Mouse (Mus musculus) gastrocnemius, postnatal 25 days (tissue): Measurements from ENCODE around the gene Snd1. TPM values are rescaled to one million over a fixed set of nuclear protein-coding genes. Genes with fewer than 3 reads are reported as not detected.

Experiments used
- DNase-seq: peaks from one replicate; pipeline ENCODE4 v3.0.0; 2022
- total RNA-seq, 2 experiments: library from RNA; stranded (reverse); gene quantifications; 1 replicate in 1 of 2; 2 replicates in 1 of 2; pipeline ENCODE4 v1.2.3; 2021

Snd1 gene
- total RNA-seq, 2 experiments from 2014 or later = 35.4 to 40.7 TPM

DNA sequence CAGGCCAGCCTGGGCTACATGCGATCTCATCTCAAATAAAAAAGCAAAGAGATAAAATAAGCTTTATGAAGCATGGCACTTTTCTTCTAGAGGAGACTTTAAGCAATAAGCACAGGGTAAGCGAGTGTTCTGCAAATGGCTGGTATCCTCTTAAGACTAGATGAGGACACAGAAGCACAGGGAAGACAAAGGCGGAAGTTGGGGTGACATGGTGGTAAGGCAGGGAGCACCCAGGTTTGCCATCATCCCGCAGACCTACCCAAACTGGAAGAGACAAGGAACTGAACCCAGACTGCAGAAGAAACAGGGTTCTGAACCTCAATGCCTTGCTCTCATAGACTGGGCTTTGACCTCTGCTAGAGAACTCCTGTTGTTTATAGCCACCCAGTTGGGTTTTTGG lies 119.8 kb downstream of the Snd1 start:
- DNase-seq = no peak

DNA sequence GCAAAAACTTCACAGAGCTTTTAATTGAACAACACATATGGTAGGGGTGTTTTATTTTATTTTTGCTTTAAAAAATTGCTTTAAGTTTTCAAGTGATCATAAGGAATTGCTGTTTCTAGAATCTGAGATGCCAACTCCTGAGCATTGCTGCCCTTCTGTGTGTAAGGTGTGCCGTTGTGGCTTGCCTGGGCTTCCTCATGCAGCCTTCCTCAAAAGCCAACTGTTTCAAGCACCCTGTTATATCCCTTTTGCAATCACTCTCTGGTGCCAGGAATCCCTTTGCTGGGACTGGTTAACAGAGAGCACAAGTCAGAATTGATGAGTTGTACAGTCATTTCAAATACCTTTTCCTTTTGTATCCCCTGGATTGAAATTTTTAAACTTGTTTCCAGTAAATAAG lies 120.3 kb downstream of the Snd1 start:
- no peak for DNase-seq

DNA sequence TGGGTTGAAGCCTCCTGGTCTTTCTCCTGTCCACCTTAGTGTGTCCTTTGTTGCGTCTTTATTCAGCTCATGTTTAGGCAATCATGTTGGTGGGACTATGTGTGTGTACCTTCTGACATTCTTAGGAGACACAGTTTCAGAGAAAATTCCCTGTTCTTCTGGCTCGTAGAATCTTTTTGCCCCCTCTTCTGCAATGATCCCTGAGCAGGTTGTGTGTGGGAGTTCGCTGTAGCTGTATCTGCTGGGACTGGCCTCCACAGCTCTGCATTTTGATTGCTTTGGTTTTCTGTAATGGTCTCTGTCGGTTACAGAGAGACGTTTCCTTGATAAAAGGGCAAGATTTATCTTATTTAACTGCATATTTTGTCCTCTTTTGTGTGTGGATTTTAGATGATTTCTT lies 122.3 kb downstream of the Snd1 start:
- DNase-seq = no peak

DNA sequence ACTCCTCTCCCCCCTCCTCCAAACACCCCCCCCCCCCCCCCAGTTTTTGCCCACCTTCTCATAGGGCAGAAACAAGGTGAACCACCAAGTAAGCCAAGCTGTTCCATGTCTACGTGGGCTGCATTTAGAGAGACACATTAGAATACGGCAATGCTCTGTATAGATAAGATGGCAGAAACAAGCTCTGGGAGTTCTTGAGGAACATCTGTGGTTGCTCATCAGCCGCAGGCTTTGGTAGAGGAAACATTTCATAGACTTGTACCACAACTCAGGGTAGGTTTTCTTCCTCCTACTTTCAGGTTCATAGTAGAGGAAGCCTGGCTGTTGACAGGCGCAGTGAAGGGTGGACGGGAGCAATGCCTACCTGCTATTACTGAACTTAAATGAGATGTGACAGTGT lies 124.2 kb downstream of the Snd1 start:
- no peak for DNase-seq

DNA sequence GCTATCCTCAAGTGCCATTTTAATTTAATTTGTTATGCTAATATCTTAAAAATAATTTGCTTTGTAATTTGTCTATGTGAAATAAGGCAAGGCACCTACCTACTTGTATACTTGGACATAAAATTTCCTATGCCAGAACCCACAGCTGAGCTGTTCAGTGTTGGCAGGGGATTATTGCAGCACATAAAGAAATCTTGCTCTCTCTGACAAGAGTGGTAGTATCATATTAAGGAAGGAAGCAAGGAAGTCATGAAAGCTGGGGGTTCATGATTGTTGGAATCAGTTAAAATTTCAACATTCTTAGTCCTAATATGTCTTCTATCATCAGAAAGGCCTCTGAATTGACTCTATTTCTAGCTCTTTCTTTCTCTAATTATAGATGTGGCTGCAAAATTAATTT lies 125.5 kb downstream of the Snd1 start:
- DNase-seq = no peak

DNA sequence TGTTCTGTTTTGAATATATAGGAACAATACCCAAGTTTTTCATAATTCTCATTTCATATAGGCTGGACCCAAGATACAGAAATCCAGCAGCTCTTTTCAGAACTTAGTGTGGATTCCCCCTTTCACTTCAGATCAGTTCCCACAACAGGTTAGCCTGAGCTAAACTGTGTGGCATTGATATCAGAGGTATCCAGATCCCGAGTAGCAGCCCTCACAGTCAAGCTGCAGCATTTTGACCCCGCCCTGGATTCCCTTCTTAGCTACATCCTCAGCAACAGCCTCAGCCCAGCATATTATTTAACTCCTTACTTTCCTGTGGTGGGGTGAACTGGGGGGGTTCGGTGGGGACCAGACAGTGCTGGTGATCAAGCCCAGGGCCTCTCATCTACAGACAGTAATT lies 128.5 kb downstream of the Snd1 start:
- no peak for DNase-seq

DNA sequence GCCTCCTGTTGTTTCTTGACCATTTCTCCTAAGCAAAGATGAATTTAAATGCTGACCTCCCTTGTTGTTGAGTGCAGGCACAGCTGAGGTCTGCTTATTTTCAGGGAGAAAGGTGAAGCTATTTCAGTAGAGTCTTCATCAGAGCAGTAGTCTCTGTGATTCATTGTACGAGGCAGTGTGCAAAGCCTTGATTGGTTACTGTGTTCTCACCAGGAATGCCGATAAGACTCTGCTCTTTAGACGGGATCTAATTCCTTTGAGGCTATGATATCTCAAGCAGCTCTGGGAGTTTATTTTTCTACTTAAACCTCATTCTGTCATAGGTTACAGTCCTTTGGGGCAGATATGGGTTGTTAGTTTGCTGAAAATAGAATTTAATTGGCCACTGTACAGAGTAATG lies 128.9 kb downstream of the Snd1 start:
- DNase-seq = no peak

DNA sequence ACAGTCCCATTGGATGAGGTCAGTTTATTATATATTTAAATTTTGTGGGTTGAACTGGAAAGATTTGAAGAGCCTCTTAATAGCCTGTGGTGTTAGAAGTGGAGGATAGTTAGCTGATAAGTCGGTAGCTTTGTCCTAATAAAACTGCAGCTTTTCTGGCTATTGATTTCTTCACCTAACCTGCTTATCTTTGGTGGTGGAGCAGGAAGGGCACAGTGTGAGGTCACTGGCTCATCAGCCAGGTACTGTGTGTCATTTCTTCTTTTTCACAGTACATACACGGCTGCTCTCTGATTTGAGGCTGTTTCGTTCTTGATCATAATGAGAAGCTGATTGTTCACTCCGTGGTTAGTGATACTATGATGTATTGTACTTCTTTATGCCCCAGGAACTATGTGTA lies 134.4 kb downstream of the Snd1 start:
- no peak for DNase-seq

DNA sequence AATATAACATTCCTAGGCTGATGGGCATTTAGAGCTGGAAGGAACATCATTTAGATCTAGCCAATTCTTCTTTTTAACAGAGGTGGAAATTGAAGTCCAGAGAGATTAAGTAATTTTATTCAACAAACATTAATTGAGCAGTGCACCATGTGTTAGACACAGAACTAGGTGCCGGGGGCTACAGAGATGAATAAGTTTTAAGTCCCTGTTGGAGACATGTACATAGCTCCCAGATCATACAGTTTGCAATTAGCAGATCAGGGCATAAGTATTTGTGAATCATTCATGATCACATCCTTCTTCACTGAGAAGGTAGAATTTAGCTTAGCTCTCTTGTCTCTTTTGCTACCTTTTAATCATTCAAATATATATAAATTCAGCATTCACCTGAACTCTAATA lies 135.2 kb downstream of the Snd1 start:
- no peak for DNase-seq

DNA sequence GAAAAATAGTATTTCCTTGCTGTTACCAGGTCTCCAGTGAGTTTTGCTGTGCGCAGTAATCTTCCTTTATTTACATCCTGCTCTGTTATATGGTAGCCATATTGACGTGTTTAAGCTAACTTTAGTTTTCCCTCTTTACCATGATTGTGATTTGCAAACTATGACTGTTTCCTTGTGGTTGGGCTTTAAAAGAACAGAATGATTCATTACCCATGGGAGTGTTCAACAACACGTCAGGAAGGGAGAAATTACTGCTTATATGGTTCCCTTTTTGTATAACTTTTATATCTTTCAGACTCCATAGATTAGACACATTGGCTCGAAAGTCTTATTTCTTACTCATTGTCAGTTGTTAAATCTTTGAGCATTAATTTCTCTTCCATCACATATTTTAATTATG lies 138.5 kb downstream of the Snd1 start:
- DNase-seq = no peak

DNA sequence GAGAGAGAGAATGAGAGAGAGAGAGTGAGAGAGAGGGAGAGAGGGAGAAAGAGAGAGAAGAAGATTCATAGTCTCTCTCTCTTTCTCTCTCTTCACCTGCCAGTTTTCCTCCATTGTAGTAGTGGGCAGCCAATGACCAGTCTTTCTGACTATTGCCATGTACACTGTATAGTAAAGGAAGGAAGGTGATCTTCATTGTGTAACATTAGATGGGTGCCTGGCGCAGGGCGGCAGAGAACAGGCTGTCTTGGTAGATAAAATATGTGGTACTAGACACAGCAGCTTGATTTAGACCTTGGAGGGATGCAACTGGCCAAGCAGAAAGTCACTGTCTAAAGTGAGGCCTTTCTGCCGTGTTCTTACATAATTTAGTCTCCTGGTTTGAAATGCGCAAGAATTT lies 139.9 kb downstream of the Snd1 start:
- DNase-seq = no peak

DNA sequence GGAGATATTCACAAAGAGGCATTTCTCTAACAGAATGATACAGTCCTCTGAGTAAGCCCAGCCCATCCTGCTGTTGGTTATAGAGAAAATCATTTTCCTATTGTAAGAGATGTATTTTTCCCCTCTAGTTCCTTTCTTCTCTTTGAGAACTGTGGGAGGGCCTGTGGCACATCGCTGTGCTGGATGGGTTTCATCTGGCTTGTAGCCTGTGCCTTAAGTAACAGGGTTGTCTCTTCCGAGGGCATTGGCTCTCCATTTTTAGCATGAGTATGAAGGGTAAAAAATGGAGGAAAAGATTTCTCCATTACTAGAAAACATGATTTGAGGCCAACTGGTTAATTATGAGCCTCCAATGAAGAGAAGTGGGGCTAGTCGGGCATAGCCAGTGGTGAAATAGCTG lies 140.5 kb downstream of the Snd1 start:
- no peak for DNase-seq

DNA sequence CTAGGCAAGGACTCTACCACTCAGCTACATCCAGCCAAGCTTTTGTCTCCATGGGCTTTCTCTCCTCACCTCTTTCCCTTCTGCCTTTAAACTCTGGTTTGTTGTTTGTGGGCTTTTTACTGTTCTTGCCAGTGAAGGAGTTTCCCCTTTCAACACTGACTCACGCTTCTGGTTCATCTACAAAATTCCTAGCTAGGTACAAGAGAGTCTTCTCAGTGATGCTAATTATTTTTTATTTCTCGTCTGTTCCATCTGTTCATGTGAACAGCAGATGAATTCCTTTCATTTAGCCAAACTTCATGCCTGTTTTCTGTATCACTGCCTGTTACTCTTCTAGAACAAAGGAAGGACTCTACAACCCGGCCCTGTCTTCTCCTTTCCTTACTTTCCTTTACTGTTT lies 141.0 kb downstream of the Snd1 start:
- no peak for DNase-seq

DNA sequence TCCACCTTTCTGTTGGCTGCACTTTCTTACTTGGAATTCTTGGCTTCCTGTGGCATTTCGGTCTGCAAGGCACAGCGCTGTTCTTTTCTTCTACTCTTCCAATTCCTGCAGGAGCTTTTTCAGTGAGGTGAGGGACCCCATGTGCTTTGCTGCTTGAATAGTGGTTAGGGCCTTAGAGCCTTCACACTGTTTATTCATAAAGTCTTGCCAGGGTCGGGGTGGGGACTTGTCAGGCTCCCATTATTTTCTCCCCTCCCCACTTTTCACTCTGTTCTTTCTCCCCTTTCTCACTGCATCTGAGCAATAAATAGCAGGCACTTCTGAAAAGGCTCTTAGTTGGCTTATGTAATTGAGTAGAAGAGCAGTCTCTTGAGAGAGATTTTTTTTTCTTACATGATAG lies 143.4 kb downstream of the Snd1 start:
- no peak for DNase-seq

DNA sequence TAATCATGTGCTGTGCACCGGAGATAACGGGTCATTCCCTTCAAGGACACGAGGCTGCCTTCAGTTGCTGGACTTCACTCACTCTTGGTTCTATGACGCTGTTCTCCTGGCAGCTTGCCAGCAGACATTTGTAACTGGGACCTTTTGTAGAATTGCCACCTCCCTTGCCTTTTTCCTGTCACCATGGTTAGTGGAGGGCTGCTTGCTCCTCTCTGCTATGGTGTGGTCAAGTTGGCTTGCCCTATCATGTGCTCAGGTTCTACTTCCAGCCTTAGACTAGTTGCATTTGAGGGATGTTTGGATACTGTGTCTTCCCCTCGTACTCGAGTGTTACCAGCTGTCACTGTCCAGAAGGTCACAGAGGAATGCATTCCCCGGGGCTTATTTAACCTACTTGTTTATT lies 143.8 kb downstream of the Snd1 start:
- peak; percentile 23 for DNase-seq

DNA sequence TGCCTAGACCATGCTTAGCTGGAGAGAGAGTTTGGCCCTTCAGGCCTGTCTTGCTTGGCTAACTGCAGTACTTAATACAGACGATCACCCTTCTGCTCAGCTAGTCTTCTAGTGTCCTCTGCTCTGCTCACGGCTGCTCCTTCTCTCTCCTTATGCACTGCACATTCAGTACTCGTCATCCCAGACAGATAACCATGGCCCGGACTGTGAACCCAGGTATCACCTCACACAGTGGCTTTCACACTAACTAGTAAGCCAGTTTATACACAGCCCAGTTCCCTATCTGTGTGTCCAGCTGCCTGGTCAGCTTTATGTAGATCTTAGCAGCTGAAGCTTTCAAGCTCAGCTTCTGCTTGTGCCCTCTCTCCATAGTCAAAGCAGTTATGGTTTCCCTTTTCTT lies 146.5 kb downstream of the Snd1 start:
- no peak for DNase-seq

DNA sequence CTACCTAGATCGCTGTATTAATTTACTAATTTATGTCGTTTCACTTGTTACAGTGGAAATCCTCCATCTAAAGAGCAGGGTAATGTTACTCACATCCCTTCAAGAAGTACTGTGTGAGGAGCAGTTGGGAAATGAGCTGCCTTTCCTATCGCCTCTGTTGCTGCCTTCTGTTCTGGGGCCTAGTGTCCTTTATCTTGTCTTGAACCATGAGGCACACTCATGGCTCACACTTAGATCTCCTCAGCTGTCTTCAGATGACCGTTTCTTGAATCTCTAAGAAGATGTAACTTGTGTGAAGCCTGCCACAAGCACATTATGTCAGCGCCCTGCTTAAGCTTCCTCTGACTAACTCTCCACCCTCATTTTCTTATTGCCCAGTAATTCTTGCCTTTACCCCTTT lies 147.0 kb downstream of the Snd1 start:
- no peak for DNase-seq

DNA sequence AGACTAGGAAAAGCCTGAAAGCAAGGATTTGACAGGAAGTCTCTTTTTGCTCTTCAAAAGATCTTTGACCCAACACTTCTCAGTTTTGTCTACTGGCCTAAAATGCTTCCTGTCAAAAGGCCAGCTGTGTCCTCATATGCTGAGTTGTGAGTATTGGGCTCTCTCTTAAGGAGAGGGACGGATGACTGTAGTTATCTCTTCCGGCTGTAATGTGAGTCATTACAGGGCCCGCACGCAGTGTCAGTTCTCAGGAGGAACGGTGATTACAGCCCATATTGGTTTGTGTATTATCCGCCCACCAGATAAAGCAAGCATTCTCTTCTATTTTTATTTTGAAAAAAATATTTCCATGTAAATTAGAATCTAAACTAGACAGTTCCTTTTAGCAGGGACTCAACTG lies 147.6 kb downstream of the Snd1 start:
- peak; percentile 12 for DNase-seq

DNA sequence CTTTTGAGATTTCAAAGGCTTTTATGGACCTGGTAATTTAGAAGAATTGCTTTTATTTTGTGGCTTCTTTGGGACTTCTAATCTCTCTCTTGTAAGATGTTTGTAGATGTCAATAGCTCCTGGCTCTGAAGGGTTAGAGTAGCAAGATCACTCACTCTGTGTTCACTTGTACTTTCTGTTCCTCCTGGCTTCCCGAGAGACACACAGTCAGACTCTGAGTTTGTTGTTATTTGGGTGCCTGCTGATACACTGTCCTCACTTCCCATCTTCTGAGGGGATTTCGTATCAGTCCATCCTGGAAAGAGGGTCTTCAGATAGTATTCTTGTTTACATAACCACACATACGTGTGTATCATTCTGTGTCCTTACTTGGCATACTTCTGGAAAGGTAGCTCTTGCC lies 148.0 kb downstream of the Snd1 start:
- DNase-seq = no peak

DNA sequence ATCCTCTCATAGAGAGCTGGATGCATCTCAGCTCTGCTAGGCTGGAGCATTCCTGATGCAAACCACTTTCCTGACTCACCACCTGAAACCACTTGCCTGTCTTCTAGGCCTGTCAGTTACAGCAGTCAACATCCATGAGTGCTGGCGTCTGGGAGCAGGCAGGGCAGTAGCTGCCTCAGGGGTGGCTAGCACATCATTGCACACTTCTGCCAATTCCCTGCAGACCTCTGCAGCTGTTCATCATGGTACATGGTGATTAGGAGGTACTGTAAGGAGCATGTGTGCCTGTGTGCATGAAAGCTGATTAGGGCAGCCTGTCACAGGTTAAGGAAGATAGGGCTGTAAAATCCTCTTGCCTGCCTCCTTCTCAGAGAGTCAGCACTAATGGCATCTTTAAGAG lies 153.5 kb downstream of the Snd1 start:
- no peak for DNase-seq

DNA sequence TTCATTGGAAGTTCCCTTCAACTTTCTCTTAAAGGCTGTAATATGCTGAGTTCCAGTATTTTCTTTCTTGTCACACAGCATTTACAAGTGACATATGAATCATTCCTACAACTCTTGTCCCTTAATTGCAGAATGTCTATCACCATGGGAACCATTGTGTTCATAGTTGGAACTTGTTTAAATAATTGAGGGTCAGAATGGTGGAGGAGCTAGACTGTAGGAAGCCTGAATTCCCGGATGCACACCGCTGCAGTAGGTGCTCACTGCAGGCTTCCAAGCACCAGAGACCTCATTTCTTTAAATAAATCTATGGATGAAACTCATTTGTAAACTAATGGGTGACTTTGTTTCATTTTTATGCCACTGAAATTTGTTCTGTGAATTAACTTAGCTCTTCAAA lies 154.9 kb downstream of the Snd1 start:
- DNase-seq = no peak

DNA sequence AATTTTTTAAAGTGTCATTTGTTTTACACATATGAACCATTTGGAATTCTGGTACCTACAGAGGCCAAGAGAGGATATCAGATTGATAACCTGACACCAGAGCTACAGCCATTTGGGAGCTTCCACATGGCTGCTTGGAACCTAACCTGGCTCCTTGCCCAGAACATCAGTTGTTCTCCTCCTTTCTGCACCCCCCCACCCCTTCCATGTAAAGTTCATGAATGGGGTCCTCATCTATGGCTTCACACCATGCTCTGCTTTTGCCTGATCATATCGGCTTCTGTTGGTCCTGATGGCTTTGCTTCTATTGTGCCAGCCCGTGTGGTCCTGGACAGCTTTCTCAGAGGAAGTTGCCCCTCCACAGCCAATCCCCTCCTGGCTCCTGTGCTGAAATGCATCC lies 156.0 kb downstream of the Snd1 start:
- DNase-seq = no peak

DNA sequence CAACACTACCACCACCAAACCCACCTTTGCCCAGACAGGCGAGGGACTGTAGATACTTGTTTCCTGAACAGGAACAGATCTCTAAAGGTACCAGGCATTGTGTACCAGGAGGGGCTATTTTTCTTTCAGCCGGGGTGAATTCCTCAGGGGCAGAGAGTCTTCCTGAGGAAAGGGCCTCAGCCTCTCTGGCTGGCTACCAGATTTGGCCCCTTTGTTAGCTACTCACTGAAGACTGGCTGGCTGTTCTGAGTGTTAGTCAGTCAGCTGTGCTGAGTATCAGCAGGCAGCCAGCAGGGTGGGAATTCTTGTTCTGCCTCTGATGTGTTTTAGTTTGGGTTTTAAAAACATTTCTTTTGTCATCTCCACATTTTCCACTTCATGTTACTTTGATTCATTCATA lies 158.2 kb downstream of the Snd1 start:
- DNase-seq = no peak

DNA sequence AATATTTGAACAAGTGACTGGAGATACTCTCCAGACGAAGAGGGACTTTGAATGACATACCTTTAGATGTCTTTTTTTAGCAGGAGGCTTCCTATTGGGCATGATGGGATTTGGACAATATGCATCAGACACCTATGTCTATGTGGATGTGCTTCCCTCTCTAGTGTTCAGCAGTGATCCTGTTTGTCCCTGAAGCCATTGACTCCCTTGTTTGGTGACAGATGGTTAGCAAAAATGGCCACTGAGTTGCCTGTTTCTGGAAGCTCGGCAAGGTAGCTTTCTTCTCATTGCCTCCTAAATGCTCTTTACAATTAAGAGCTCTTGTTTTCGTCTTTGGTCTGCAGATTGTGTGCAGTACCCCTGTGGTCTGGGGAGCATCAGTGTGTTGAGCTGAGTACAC lies 158.7 kb downstream of the Snd1 start:
- DNase-seq = no peak

DNA sequence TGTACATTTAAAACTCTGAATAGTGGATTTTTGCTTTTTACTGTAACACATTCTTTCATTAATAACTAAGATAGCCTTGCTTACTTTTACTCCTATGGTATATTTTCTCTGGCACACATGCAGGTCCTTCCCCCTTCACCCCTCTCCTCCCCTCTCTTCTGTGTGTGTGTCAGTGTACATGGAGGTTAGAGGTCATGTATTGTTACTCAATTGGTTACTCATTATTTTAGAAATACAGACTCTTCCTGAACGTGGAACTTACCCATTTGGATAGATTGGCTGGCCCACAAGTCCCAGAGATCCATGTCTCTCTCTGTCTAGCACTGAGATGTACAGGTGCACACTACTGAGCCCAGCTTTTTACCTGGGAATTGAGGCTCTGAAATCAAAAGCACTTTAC lies 160.2 kb downstream of the Snd1 start:
- no peak for DNase-seq
